Mouse (Mus musculus) right cerebral cortex, adult 18-20 months (tissue): ENCODE results near the gene Ppfibp1.
"Not testable (repeated sequence)": the region's sequence is repeated elsewhere in the genome, so short reads cannot be mapped to it uniquely, and the experiment has no call there.

Experiments
- DNase-seq: peaks from one replicate; pipeline ENCODE4 v3.0.0; 2022; ENCODE audit warnings: mixed read lengths

Ppfibp1 gene

DNA sequence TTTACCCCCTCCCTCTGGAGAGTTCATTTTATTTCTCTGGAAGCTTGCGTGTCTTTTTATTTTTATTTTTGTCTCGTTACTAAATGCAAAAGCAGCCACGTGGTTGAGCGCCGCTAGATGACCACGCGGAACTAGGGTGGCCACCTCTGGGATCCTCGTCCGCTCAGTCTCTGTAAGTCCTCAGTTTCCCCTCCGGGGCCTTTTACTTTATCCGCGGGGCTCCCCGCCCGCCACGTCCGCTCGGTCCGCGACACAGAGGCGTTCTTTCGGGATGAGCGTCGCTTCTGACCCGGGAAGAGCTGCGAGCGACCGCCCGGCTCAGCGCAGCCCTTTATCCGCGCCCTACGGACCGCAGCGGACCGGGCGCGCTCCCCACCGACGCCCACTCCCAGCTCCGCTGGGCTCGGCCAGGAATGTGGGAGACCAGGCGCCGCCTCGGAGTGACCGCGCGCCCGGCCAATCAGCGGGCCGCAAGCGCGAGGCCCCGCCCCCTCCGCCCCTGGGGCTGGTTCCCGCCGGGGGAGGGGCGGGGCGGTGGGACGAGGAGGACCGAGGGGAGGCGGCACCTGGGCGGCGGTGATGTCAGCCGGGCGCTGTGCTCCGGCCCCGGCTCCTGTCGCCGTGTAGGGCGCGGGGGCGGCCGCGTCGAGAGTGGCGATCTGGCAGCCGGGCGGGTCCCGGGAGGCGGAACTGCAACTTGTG lies at the start of gene Ppfibp1:
Gene Ppfibp1, plus strand, starts transcription at position 530 of the 702 bp plus-strand sequence.
- DNase-seq, result peak; percentile 95

DNA sequence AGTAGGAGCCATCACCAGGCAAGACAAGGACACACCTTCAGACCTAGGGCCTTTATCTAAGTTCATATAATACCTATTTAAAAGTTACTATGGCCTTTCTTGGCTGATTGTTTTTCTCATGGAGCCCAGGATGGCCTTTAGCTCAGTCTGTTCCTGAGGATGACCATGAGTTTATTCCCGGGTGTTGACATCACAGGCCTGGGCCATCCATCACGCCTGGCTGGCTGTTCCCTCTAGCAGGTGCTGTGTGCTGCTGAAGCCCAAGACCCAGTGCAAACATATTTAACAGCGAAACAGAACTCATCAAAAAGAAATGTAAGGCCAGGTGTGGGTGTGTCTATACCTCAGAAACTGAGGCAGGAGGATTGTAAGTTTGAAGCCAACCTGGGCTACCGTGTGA lies 49.4 kb upstream of the Ppfibp1 start:
- DNase-seq, result no peak

DNA sequence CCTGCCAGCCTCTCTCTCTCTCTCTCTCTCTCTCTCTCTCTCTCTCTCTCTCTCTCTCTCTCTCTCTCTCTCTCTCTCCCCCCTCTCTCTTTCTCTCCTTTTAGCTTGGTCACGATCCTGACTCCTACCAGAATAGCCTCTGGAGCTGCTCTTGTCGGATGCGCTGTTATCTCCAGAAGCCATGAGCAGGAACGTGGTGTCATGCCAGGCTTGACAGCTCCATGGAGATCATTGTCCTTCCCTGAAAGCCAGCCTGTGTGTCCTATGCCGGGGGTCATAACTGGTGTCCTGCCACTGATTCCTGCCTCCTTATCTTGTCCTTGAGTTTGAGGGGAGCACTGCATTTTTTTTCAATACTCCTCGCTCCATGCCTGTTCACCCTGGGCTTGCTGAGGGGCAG lies 43.4 kb upstream of the Ppfibp1 start:
- DNase-seq, result no peak

DNA sequence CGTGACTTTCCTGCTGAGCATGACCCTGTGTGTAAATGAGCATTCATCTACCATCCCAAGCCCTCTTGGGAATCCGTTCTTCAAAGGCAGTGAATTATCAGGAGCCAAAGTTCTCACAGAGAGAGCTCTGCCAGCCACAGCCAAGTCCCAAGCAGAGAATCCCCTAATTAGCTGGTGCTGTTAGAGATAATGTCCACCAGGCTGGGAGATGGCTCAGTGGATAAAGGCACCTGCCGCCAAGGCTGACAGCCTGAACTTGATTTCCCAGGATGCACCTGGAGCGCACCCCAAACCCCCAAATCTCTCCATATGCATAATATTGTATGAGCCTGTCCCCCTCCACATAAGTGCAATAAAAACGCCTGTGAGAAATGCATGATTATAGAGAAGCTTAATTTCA lies 42.9 kb upstream of the Ppfibp1 start:
- DNase-seq, result no peak

DNA sequence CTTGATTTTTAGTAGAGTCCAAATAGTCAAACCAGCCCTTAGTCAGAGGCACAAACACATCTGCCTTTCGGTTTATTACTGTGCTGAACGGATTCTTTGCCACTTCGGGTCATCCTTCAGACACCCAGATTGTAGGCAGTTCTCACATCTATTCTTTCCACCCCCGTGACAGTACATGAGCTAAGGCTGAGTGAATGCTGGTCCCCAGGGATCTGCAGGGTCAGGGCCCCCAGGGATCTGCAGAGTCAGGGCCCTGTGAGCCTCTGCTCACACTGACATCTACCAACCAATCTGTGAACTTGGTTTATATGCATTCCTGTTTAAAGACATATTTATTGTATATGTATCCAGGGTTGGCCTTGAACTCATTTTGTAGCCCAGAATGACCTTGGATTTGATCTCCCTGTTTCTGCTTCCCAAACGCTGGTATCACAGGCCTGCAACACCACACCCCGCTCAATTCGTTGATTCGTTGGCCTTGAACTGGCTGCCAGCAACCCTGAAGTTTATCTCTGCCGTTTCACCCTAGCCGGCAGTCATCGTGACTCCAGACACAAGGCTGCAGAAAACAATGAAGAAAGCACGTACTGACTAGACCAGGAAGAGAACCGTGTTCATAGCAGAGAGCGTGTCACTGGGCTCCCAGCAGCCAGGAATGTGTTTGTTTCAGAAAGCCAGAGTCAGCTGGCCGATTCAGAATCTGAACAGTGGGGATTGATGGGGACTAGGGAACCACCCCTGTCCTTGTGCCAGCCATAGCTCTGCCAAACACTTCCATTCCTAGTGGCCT lies 42.1 kb upstream of the Ppfibp1 start:
- DNase-seq, result no peak

DNA sequence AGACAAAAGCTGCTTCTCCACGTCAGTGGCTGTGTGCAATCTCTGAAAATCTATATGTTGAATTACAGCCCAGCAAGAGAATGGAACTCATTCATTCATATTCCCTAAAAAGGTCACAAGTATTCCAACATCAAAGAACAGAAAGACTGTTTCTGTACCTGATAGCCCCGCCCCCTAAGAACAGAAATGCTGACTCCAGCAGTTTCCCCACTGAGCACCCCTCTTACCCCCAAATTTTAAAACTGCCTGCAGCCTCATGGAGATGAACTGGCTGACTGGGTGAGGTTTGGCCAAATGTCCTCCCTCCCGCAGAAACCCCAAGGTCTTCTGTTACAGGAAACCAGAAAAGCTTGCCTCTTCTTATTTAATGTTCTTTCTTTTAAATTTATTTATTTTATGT lies 40.9 kb upstream of the Ppfibp1 start:
- no peak for DNase-seq

DNA sequence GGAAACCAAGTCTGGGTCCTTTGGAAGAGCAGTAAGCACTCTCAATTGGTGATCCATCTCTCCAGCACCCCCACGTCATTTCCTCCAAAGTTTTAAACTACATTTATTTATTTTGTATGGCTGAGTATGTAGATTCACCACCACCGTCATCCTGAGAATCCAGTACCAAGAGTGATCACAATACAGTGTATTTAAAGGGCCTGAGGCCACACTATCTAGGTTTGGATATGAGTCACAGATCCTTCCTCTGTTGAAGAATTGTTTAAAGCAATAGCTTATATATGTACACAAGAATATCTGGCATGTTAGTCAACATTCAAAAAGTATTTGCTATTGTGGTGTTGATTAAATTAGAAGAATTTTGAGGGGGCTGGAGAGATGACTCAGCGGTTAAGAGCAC lies 40.0 kb upstream of the Ppfibp1 start:
- no peak for DNase-seq

DNA sequence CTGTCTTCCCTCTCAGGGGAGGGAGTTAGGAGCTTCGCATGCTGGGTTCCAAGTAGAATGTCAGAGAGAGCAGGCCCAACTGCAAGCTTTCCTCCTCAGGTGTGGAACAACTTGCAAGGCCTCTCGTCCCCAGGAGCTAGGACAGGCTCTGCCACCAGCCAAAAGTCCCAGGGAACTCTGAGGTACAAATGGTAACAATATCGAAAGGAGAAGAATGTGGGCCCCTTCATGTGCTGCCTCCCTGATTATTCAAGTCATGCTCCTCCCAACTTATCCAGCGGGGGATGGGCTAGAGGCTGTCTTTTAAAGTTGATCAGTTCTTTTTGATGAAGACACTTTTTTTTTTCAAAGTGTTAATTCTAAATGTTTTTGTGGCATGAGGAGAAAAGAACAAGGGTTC lies 38.2 kb upstream of the Ppfibp1 start, which contains the start of gene Smco2:
Gene Smco2, plus strand, starts transcription at position 55 of the 400 bp plus-strand sequence.
- DNase-seq, result no peak

DNA sequence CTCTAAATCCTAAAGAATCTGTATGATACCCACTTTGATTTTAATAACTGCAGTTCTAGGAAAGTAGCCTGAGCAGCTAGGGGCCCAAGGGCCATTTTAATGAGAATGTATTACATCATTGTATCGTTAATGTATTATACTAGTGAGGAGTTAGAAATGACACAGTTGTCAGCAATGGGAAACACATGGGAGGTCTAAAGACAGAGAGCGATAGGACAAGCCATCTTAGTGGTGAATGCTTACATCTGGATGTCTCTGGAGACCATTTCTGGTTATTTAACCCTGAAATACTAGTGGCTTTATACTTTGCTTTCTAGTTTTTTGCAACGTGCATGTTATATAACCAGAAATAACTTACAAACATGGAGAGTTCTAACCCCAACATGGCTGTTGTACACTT lies 36.4 kb upstream of the Ppfibp1 start:
- DNase-seq, result no peak

DNA sequence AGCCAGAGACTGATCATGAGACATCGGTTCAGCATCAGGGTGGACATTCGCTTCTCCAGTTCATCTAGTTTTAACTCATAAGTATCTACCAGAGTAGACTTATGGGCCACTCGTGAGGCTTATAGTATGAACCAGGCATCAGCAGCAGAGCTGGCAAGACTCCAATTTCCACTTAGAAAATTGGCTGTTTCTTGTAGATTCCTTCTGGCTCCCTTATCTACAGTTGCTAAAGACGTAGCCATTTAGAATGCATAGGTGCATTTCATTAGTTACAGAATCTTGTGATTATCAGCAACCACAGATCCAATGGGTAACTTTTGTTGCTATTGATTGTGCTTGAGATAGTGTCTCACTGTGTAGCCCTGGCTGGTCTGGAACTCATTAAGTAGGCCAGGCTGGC lies 35.5 kb upstream of the Ppfibp1 start:
- DNase-seq, result no peak

DNA sequence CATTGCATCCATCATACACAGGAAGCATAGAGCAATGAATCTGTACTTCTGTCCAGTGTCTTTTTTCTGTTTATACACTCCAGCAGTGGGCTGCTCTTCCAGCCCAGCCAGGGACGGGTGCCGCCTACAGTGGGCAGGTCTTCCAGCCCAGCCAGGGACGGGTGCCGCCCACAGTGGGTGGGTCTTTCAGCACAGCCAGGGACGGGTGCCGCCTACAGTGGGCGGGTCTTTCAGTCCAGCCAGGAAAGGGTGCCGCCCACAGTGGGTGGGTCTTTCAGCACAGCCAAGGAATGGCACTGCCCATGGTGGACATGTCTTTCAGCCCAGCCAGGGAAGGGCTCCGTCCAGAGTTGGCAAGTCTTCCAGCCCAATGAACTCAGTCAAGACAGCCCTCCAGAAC lies 33.1 kb upstream of the Ppfibp1 start:
- DNase-seq, result no peak

DNA sequence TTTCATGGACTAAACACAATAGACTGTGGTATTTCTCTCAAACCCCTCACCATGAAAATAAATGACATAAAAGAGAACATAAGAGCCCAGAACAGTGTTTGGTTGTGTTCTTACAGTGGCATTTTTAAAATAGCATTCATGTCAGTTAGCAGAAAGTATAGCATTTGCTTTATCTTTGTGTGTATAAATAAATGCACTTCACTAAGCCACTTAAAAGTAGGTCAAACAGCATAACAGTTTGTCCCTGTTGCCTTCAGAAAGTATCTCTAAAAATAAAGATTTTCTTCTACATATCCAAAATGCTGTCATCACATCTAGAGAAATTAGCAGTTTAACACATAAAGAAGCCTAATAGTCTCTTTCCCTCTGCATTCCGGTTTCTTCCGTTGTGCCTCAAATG lies 30.9 kb upstream of the Ppfibp1 start:
- DNase-seq, result no peak

DNA sequence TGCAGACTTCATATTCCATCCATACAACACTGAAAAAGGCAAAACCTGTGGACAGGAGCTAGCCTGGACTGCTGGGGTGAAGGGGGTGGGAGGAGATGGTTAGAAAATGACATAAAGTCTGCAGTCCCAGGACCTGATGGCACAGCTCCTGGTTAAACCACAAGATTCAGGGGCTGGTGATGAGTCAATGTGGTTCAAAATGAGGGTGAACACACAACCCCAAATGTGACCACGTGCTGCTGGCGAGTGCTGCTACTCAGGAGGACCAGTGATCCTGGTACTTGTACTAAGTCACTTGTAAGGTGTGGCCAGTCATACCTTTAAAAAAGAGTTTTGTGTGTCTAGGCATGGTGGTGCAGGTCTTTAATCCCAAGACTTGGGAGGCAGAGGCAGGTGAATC lies 25.1 kb upstream of the Ppfibp1 start:
- DNase-seq, result no peak

DNA sequence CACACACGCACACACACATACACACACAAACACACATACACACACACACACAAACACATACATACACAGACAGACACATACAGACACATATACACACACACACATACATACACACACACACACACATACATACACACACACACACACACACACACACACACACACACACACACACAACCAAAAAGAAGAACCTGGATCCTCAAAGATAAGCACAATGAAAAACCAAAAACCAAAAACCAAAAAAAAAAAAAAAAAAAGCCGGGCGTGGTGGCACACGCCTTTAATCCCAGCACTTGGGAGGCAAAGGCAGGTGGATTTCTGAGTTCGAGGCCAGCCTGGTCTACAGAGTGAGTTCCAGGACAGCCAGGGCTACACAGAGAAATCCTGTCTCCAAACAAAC lies 23.9 kb upstream of the Ppfibp1 start:
- not testable (repeated sequence) for DNase-seq

DNA sequence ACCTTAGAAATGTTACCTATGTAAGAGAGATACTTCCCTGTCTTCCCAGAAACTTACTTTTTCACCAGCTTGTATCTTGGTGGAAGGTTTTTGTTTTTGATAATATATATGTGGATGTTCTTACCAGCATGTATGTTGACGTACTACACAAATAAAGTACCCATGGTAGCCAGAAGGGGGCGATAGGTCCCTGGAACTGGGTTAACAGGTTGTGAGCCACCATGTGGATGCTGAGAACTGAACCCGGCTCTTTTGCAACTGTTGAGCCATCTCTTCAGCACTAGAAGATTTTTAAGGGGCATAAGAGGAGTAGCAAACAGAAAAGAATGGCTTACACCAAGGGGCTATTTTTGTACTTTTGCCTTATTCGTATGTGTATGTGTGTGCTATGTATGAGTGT lies 22.6 kb upstream of the Ppfibp1 start:
- DNase-seq, result no peak

DNA sequence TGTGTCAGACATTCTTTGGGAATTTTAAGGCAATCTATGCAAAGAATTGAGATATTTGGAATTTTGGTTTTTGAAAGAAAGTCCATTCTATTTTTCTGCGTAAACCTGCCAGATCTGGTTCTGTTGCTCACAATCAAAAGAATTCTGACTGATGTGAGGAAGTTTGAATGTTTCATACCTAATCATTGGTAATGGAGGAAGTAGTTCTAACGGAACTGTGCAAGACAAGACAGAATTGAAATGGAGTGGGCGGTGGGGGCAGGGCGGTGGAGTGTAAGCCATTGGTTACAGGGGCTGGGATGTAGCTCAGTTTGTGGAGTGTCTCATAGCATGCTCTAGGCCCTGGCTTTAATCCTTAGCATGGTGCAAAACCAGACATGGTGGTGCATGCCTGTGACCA lies 16.3 kb upstream of the Ppfibp1 start:
- no peak for DNase-seq

DNA sequence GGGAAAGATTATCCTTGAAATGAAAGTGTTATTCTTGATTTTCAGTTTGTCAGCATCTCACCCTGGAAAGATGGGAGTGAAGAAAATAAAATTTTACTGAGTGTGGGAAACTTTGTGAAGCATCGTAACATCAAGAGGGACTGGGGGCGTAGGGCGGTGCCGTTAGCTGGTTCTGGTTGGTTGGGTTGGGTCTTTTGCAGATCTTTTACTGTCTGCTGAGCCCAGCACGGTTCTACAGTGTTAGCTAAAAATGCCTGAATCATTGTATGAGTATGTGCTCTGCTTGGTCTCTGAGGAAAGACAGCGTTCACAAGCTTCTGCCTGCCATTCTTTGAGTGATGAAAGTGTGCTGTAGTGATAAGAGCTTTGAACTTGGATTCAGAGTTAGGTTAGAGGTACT lies 13.9 kb upstream of the Ppfibp1 start:
- no peak for DNase-seq

DNA sequence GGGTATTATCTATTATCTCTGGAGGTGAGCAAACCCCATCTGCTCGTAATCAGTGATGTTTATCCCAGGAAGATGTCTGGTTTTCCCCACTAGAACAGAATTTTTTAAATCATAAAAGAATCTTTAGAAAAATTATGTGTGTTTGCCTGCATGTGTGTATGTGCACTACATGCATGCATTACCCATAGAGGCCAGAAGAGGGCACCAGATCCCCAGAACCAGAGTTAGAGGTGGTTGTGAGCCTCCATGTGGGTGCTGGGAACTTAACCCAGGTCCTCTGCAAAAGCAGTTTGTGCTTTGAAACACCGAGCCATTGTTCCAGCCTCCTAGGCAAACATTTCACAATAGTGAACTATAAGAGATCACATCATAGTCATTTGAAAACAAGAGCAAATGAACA lies 11.5 kb upstream of the Ppfibp1 start:
- DNase-seq, result no peak

DNA sequence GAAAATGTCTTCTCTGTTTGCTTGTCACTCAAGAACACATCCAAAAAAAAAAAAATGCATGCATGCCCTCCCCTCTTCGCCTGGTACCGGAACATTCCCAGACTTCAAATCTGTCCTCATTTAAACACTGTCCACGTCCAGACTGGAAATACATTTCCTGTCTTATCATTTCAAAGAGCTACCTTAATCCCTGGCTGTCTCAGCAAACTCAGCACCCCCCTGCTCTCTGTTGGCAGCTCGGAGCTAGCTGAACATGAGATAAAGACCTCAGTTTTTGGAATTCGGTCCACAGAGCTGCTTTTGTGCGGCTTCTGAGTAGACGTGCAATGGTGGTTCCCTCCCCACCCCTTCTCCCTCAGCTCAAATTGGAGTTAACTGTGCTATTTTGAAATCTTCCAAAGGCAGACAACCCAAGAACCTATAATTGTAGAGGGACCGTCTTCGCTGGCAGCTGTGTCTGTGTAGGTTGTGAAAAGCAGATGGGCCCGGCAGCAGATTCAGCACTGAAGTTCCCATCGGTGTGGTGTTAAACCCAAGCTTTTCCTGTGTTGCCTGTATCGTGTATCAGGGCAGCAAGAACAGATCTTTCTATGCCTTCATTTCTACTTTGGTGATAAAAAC lies 10.8 kb upstream of the Ppfibp1 start:
- peak; percentile 90 for DNase-seq

DNA sequence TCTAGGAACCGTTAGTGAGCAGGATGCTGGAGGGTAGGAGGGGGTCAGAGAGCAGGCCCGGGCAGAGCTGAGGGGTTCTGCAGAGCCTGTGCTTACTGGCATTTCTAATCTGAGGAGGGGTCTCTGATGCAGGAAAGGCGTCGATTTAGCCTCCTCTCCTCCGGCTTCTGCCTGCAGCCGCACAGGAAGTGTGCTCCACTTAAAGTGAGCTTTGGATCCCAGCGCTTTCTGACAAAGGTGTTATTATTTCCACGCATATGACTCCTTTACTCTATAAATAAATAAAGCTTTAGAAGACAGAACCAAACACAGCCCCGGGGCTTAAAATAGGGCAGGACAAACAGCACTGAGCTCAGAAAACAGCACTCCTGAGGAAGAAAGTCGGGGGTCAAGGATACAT lies 9.4 kb upstream of the Ppfibp1 start:
- DNase-seq, result no peak

DNA sequence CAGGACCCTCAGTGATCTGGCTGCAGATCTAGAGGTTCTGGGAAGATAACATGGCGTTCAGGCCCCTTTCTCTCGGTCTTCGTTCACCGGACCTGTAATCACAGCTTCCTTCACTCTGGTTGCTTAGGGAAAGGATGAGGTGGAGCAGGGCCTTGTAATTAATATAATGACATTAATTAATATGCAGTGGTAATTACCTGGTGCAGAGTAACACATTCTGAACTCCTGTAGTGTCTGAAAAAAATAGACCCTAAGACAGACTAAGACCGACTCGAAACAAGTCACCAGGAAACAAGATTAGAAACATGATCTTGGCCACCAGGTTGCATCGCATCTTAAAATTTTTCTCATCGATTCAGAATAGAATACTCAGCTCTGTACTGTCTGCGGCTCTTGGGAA lies 8.4 kb upstream of the Ppfibp1 start:
- no peak for DNase-seq

DNA sequence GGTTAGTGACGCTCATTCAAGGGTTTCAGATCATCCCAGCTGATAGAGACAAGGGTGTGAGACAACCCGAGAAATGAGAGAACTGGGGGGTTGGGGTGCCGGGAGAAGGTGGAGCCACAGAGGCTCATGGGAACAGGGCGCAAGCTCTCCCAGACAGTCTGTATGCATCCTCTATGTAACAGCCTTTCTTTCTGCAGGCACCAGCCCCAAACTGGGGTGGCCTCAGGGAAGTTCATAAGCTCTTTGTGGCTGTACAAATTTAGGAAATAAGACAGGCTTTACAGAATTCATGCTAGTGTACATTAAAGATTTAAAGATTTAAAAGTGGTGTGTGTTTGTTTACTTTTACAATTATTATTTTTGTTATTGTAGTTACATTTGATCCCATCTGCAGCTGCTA lies 8.0 kb upstream of the Ppfibp1 start:
- DNase-seq, result no peak

DNA sequence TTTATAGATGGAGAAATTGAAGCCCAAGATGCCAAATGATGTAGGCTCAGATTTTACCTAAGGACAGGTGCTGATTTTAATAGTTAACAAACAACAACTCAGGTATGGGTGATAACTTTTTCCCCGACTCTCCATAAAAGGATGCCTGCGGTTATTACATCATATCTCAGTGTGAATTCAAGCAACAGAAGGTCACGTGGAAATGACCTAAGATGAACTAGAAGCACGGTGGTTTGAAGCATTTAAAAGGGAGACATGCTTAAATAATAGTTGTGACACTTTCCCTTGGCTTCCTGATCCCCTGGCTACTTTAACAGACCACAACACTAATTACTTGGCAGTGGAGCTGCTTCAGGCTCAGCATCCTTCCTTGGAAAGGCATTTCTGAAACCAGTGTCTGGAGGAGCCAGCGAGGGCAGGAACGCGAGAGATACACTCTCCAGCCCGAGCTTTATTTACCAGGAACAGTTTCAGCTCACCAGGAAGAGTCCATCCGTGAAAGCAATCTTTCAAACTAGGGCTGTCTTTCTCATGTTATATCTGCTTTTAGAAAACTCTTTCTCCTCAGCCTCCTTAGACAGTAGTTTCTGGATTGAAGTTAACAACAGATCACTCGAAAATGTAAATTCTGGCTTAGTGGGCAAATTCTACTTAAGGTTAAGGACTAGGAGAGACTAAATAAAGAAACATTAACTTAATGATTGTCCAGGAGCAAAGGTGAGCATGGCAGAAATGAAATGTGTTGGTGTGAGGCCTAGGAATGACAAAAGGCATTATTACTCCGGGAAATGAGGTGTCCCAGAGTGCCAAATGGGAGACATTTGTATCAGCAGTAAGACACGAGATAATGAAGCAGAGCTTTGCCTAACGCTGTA lies 6.2 kb upstream of the Ppfibp1 start:
- no peak for DNase-seq
